Mouse (Mus musculus): ENCODE results near the gene Rdh16f2. TPM values are rescaled to one million over a fixed set of nuclear protein-coding genes. Genes with fewer than 3 reads are reported as not detected.

Rdh16f2 gene
- not detected in 2 replicates for polyA plus RNA-seq (2021; fragmentation: Nextera tagmentation)
- long read RNA-seq, experiment 1: 0 reads
- long read RNA-seq, experiment 2: 0 reads

GRCm38 (mm10) chr10:127866232-127866631 is at the start of gene Rdh16f2:
Rdh16f2 (plus strand) TSS chr10:127866474.

DNA sequence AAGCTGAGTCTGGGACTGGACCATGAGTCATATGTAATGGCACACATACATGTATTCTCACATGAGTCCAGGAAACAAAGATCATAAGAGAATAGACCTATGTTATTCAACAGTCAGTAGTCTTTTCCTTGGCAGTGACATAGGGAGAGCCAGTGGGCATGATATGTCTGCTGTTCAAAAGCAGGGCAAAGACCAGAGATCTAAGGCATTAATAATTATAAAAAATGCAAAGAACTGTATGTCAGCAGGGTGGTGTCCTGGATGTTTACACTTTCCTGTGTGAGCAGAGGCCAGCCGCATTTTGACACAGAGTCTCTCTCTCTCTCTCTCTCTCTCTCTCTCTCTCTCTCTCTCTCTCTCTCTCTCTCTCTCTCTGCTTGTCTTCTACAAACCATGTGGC is 16.6 kb upstream of the Rdh16f2 start, which contains the start of gene Rdh19:
Gene Rdh19 (plus strand): TSS at position 301 of the 400 bp plus-strand sequence.

DNA sequence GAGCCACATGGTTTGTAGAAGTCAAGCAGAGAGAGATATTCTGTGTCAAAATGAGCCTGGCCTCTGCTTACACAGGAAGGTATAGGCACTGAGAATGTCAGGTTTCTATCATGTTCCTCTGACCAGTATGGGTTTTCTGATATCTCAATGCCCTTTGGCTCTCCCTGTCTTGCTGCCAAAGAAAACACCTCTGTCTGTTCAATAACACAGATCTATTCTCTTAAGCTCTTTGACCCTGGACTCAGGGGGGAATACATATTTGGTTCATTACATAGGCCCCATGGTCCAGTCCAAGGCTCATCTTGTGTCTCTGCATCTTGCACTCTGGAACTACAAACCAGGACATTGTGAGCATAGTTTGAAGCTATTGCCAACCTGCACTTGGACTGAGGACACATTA is 22.3 kb downstream of the Rdh16f2 start, which contains the start of gene Rdh7:
Gene Rdh7 (minus strand): TSS at position 213 of the 400 bp plus-strand sequence.

GRCm38 (mm10) chr10:127898218-127898617 is 31.9 kb downstream of the Rdh16f2 start, which contains the start of gene Sdr9c7:
Sdr9c7 (plus strand) TSS chr10:127898518.

Other genes with a start within 250 kb of the Rdh16f2 start
- 25.7 and 25.9 TPM in 2 replicates for gene Lrp1, start 245.3 kb upstream of the Rdh16f2 start, polyA plus RNA-seq (2021; fragmentation: Nextera tagmentation)
- gene Stat6, start 223.5 kb upstream of the Rdh16f2 start, polyA plus RNA-seq (2021; fragmentation: Nextera tagmentation): 2.8 and 3.7 TPM in 2 replicates
- gene Nemp1, start 199.6 kb upstream of the Rdh16f2 start, polyA plus RNA-seq (2021; fragmentation: Nextera tagmentation): 6.6 and 7.4 TPM in 2 replicates
- gene Nab2, start 197.9 kb upstream of the Rdh16f2 start, polyA plus RNA-seq (2021; fragmentation: Nextera tagmentation): 5.1 and 6.7 TPM in 2 replicates
- gene Myo1a, start 161.3 kb upstream of the Rdh16f2 start, polyA plus RNA-seq (2021; fragmentation: Nextera tagmentation): not detected in 2 replicates
- gene Tac2, start 142.0 kb upstream of the Rdh16f2 start, polyA plus RNA-seq (2021; fragmentation: Nextera tagmentation): 7.1 and 8.7 TPM in 2 replicates
- gene Zbtb39, start 126.9 kb upstream of the Rdh16f2 start, polyA plus RNA-seq (2021; fragmentation: Nextera tagmentation): 1.1 TPM in 2 replicates
- 0.49 and 0.52 TPM in 2 replicates for gene Gpr182, start 114.7 kb upstream of the Rdh16f2 start, polyA plus RNA-seq (2021; fragmentation: Nextera tagmentation)
- gene Rdh1, start 106.8 kb upstream of the Rdh16f2 start, polyA plus RNA-seq (2021; fragmentation: Nextera tagmentation): not detected in 2 replicates
- not detected in 2 replicates for gene Rdh16f1, start 106.7 kb upstream of the Rdh16f2 start, polyA plus RNA-seq (2021; fragmentation: Nextera tagmentation)
- gene Rdh9, start 90.1 kb upstream of the Rdh16f2 start, polyA plus RNA-seq (2021; fragmentation: Nextera tagmentation): 0.08 TPM in 1 of 2 replicates, not detected in the other
- not detected in 2 replicates for gene Rdh16, start 65.3 kb upstream of the Rdh16f2 start, polyA plus RNA-seq (2021; fragmentation: Nextera tagmentation)
- gene Rdh19, start 16.5 kb upstream of the Rdh16f2 start, polyA plus RNA-seq (2021; fragmentation: Nextera tagmentation): not detected in 2 replicates
- not detected in 2 replicates for gene Rdh7, start 22.3 kb downstream of the Rdh16f2 start, polyA plus RNA-seq (2021; fragmentation: Nextera tagmentation)
- not detected in 2 replicates for gene Sdr9c7, start 32.0 kb downstream of the Rdh16f2 start, polyA plus RNA-seq (2021; fragmentation: Nextera tagmentation)
- gene Hsd17b6, start 141.1 kb downstream of the Rdh16f2 start, polyA plus RNA-seq (2021; fragmentation: Nextera tagmentation): not detected in 2 replicates
- gene Prim1, start 148.7 kb downstream of the Rdh16f2 start, polyA plus RNA-seq (2021; fragmentation: Nextera tagmentation): 7.8 and 8.5 TPM in 2 replicates
- 846 and 866 TPM in 2 replicates for gene Naca, start 169.1 kb downstream of the Rdh16f2 start, polyA plus RNA-seq (2021; fragmentation: Nextera tagmentation)
- gene Ptges3, start 192.5 kb downstream of the Rdh16f2 start, polyA plus RNA-seq (2021; fragmentation: Nextera tagmentation): 201 and 217 TPM in 2 replicates
- gene Atp5b, start 216.8 kb downstream of the Rdh16f2 start, polyA plus RNA-seq (2021; fragmentation: Nextera tagmentation): 1,647 and 1,721 TPM in 2 replicates
- 4.0 and 4.7 TPM in 2 replicates for gene Baz2a, start 225.1 kb downstream of the Rdh16f2 start, polyA plus RNA-seq (2021; fragmentation: Nextera tagmentation)